Mouse (Mus musculus): ENCODE measurements around the gene Anxa6. TPM values are rescaled to one million over a fixed set of nuclear protein-coding genes. Genes with fewer than 3 reads are reported as not detected.

Gene Anxa6
- polyA plus RNA-seq, 1 experiment from 2014 or later: 86.9 TPM

GRCm38 (mm10) chr11:55025896-55026295 is 7.3 kb downstream of the Anxa6 start:
- no peak for ATAC-seq

GRCm38 (mm10) chr11:55023583-55023982 is 9.7 kb downstream of the Anxa6 start:
- H3K4me3 ChIP-seq (ENCODE audit: low read depth, low read length): 0 out of 2 replicates have a peak overlapping the region, but pooled peaks have one; percentile 14
- H3K36me3 ChIP-seq (ENCODE audit: control insufficient read depth, insufficient read depth): peaks cover 8% of the 10 kb centered on the region; the same call in 1 of the 2 replicates
- no peaks in the 10 kb centered on the region for H3K9me3 ChIP-seq (ENCODE audit: control insufficient read depth)
- peak overlapping the region; percentile 51 for H3K4me2 ChIP-seq (replicated peaks; ENCODE audit: low read depth)
- H3K27ac ChIP-seq (ENCODE audit: low read depth, low read length): peak overlapping the region; percentile 84
- peaks cover 38% of the 10 kb centered on the region for H3K4me1 ChIP-seq (replicated peaks; ENCODE audit: control insufficient read depth, insufficient read depth, low read length)
- no peak overlapping the region for H3K9ac ChIP-seq (ENCODE audit: low read depth, low read length)
- no peaks in the 10 kb centered on the region for H3K27me3 ChIP-seq (replicated peaks; ENCODE audit: control insufficient read depth, insufficient read depth, low read length)
- TF ChIP-seq CTCF (IDR thresholded peaks at IDR 0.05; ENCODE audit: low read depth): no peak
- ATAC-seq: no peak
- WGBS: 49% methylated on average over 3 of the region's 3 CpGs

More at GRCm38 (mm10) chr11:55025896-55026295, 7.3 kb downstream of the Anxa6 start:
- H3K36me3 ChIP-seq (ENCODE audit: control insufficient read depth, insufficient read depth): peaks cover 4% of the 10 kb centered on the region; the same call in 1 of the 2 replicates
- no peak overlapping the region for H3K9ac ChIP-seq (ENCODE audit: low read depth, low read length)
- WGBS: 62% methylated on average over 4 of the region's 4 CpGs
- no peaks in the 10 kb centered on the region for H3K9me3 ChIP-seq (ENCODE audit: control insufficient read depth)
- H3K4me2 ChIP-seq (replicated peaks; ENCODE audit: low read depth): no peak overlapping the region
- no peak overlapping the region for H3K27ac ChIP-seq (ENCODE audit: low read depth, low read length)
- no peak for TF ChIP-seq CTCF (IDR thresholded peaks at IDR 0.05; ENCODE audit: low read depth)
- H3K4me3 ChIP-seq (ENCODE audit: low read depth, low read length): no peak overlapping the region
- peaks cover 42% of the 10 kb centered on the region for H3K4me1 ChIP-seq (replicated peaks; ENCODE audit: control insufficient read depth, insufficient read depth, low read length)
- no peaks in the 10 kb centered on the region for H3K27me3 ChIP-seq (replicated peaks; ENCODE audit: control insufficient read depth, insufficient read depth, low read length)

- no peaks in the 10 kb centered on the region for H3K9me3 ChIP-seq (ENCODE audit: control insufficient read depth)
- peak overlapping the region; percentile 84 for H3K27ac ChIP-seq (ENCODE audit: low read depth, low read length)
- H3K4me3 ChIP-seq (ENCODE audit: low read depth, low read length): 0 out of 2 replicates have a peak overlapping the region, but pooled peaks have one; percentile 14
- no peak overlapping the region for H3K9ac ChIP-seq (ENCODE audit: low read depth, low read length)
- WGBS: 6% methylated on average over 10 of the region's 10 CpGs
- TF ChIP-seq CTCF (IDR thresholded peaks at IDR 0.05; ENCODE audit: low read depth): no peak
- peak overlapping the region; percentile 51 for H3K4me2 ChIP-seq (replicated peaks; ENCODE audit: low read depth)
- no peaks in the 10 kb centered on the region for H3K27me3 ChIP-seq (replicated peaks; ENCODE audit: control insufficient read depth, insufficient read depth, low read length)
- H3K36me3 ChIP-seq (ENCODE audit: control insufficient read depth, insufficient read depth): peaks cover 8% of the 10 kb centered on the region; the same call in 1 of the 2 replicates
- H3K4me1 ChIP-seq (replicated peaks; ENCODE audit: control insufficient read depth, insufficient read depth, low read length): peaks cover 37% of the 10 kb centered on the region
- ATAC-seq: peak; percentile 79
Observed at GRCm38 (mm10) chr11:55023049-55023564, 10.1 kb downstream of the Anxa6 start.

GRCm38 (mm10) chr11:55022508-55022907 is 10.7 kb downstream of the Anxa6 start:
- H3K27ac ChIP-seq (ENCODE audit: low read depth, low read length): peak overlapping the region; percentile 84
- H3K9ac ChIP-seq (ENCODE audit: low read depth, low read length): no peak overlapping the region
- H3K4me1 ChIP-seq (replicated peaks; ENCODE audit: control insufficient read depth, insufficient read depth, low read length): peaks cover 33% of the 10 kb centered on the region
- H3K4me3 ChIP-seq (ENCODE audit: low read depth, low read length): no peak overlapping the region
- H3K36me3 ChIP-seq (ENCODE audit: control insufficient read depth, insufficient read depth): peaks cover 8% of the 10 kb centered on the region; the same call in 1 of the 2 replicates
- H3K27me3 ChIP-seq (replicated peaks; ENCODE audit: control insufficient read depth, insufficient read depth, low read length): no peaks in the 10 kb centered on the region
- TF ChIP-seq CTCF (IDR thresholded peaks at IDR 0.05; ENCODE audit: low read depth): no peak
- peak overlapping the region; percentile 51; the same call in 1 of the 2 replicates for H3K4me2 ChIP-seq (replicated peaks; ENCODE audit: low read depth)
- H3K9me3 ChIP-seq (ENCODE audit: control insufficient read depth): no peaks in the 10 kb centered on the region
- 36% methylated on average over 5 of the region's 5 CpGs for WGBS
- ATAC-seq: 0 out of 2 replicates have a peak, but pooled peaks have one; percentile 4

- ATAC-seq: no peak
- Histone ChIP-seq H3K27ac (ENCODE audit: low read depth, low read length) (peak overlapping the region; percentile 42; the same call in 1 of the 2 replicates), H3K9me3 (ENCODE audit: control insufficient read depth) (no peaks in the 10 kb centered on the region), H3K27me3 (replicated peaks; ENCODE audit: control insufficient read depth, insufficient read depth, low read length) (no peaks in the 10 kb centered on the region), H3K4me2 (replicated peaks; ENCODE audit: low read depth) (no peak overlapping the region), H3K9ac (ENCODE audit: low read depth, low read length) (no peak overlapping the region), H3K36me3 (ENCODE audit: control insufficient read depth, insufficient read depth) (peaks cover 8% of the 10 kb centered on the region; the same call in 1 of the 2 replicates), H3K4me1 (replicated peaks; ENCODE audit: control insufficient read depth, insufficient read depth, low read length) (peaks cover 33% of the 10 kb centered on the region), H3K4me3 (ENCODE audit: low read depth, low read length) (no peak overlapping the region)
- 60% methylated on average over 6 of the region's 6 CpGs for WGBS
- TF ChIP-seq CTCF (IDR thresholded peaks at IDR 0.05; ENCODE audit: low read depth): no peak
Observed at GRCm38 (mm10) chr11:55021859-55022258, 11.4 kb downstream of the Anxa6 start.

- TF ChIP-seq CTCF (IDR thresholded peaks at IDR 0.05; ENCODE audit: low read depth): no peak
- no peaks in the 10 kb centered on the region for H3K27me3 ChIP-seq (replicated peaks; ENCODE audit: control insufficient read depth, insufficient read depth, low read length)
- no peak overlapping the region for H3K27ac ChIP-seq (ENCODE audit: low read depth, low read length)
- H3K9ac ChIP-seq (ENCODE audit: low read depth, low read length): no peak overlapping the region
- H3K4me2 ChIP-seq (replicated peaks; ENCODE audit: low read depth): no peak overlapping the region
- peaks cover 7% of the 10 kb centered on the region; the same call in 1 of the 2 replicates for H3K36me3 ChIP-seq (ENCODE audit: control insufficient read depth, insufficient read depth)
- no peak for ATAC-seq
- H3K4me3 ChIP-seq (ENCODE audit: low read depth, low read length): no peak overlapping the region
- H3K4me1 ChIP-seq (replicated peaks; ENCODE audit: control insufficient read depth, insufficient read depth, low read length): peaks cover 33% of the 10 kb centered on the region
- H3K9me3 ChIP-seq (ENCODE audit: control insufficient read depth): no peaks in the 10 kb centered on the region
Observed at GRCm38 (mm10) chr11:55021458-55021857, 11.8 kb downstream of the Anxa6 start.
